Mouse (Mus musculus) retina, postnatal 7 days (tissue): ENCODE data around the gene Rnf216.

Source experiments
- DNase-seq: peaks from one replicate; pipeline ENCODE4 v3.0.0-alpha.2; 2012; ENCODE audit warnings: low read depth, low spot score

Rnf216 gene

GRCm38 (mm10) chr5:143000654-143001500, 111.9 kb downstream of the Rnf216 start:
- no peak for DNase-seq

GRCm38 (mm10) chr5:143000091-143000490, 112.7 kb downstream of the Rnf216 start:
- no peak for DNase-seq

- DNase-seq: no peak
These were observed 114.6 kb downstream of the Rnf216 start for GRCm38 (mm10) chr5:142998171-142998570.

- DNase-seq: no peak
These were observed 115.3 kb downstream of the Rnf216 start for GRCm38 (mm10) chr5:142997526-142997925.

- no peak for DNase-seq
These were observed 118.0 kb downstream of the Rnf216 start for GRCm38 (mm10) chr5:142994746-142995145.

- no peak for DNase-seq
These were observed 123.6 kb downstream of the Rnf216 start for GRCm38 (mm10) chr5:142989167-142989566.

- no peak for DNase-seq
These were observed 124.3 kb downstream of the Rnf216 start for GRCm38 (mm10) chr5:142988520-142988919.

GRCm38 (mm10) chr5:142984271-142984670, 128.5 kb downstream of the Rnf216 start:
- no peak for DNase-seq

- no peak for DNase-seq
These were observed 129.6 kb downstream of the Rnf216 start for GRCm38 (mm10) chr5:142983174-142983573.

- no peak for DNase-seq
These were observed 130.6 kb downstream of the Rnf216 start for GRCm38 (mm10) chr5:142982046-142982801.

- no peak for DNase-seq
These were observed 136.3 kb downstream of the Rnf216 start for GRCm38 (mm10) chr5:142976516-142976915.

- DNase-seq: peak; percentile 50
These were observed 138.1 kb downstream of the Rnf216 start for GRCm38 (mm10) chr5:142974598-142975121.

- no peak for DNase-seq
These were observed 138.8 kb downstream of the Rnf216 start for GRCm38 (mm10) chr5:142973971-142974370.

- no peak for DNase-seq
These were observed 144.4 kb downstream of the Rnf216 start for GRCm38 (mm10) chr5:142968411-142968810.

GRCm38 (mm10) chr5:142964650-142965049, 148.1 kb downstream of the Rnf216 start:
- DNase-seq: no peak

- DNase-seq: no peak
These were observed 148.9 kb downstream of the Rnf216 start for GRCm38 (mm10) chr5:142963705-142964494.

- no peak for DNase-seq
These were observed 149.6 kb downstream of the Rnf216 start for GRCm38 (mm10) chr5:142963003-142963704.

- no peak for DNase-seq
These were observed 150.3 kb downstream of the Rnf216 start for GRCm38 (mm10) chr5:142962444-142962961.

- DNase-seq: peak; percentile 47
These were observed 150.8 kb downstream of the Rnf216 start for GRCm38 (mm10) chr5:142961881-142962443.

- no peak for DNase-seq
These were observed 151.4 kb downstream of the Rnf216 start for GRCm38 (mm10) chr5:142961398-142961880.
